Comparison of ENCODE assay signal across 9 mouse cellular contexts in the genomic region with DNA sequence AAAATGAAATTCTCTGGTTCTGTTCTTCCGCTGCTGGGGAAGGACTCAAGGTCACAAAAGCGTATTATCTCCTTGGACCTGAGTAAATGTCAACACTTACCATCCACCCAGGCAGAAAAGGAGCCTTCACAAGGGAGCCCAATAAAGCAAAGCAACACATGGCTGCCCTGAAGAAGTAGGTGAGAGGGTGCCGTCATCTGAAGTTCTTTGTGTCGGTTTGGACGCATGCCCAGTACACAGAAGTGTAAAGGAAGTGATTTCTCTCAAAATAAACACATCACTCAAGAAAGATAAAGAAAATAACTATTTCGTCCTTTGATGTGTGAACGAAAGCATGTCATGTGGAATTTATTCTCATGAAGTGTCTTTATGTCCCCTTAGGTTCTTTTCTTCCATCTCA.
DNase-seq lines count a peak whose midpoint lies in the region; ATAC-seq and TF ChIP-seq lines count a peak whose summit lies in the region.
"Had no signal": no experiment of that assay in that cellular context is flagged by ENCODE, and none has a peak within 500 bp of the region (broad histone marks: within the 10 kb centered on the region; RNA-seq: fewer than 3 reads in every experiment).

No protein-coding gene starts in this region.

- no peak for TF ChIP-seq POLR2A in brain, embryonic 14.5 days (IDR thresholded peaks at IDR 0.05; ENCODE audit: borderline replicate concordance, extremely low read depth, insufficient read depth, insufficient read length, poor library complexity, severe bottlenecking)

- DNase-seq in left cerebral cortex, postnatal 14 days (ENCODE audit: low spot score in 2 of 2), result peak; percentile 3 to 20
- no peak for DNase-seq in left cerebral cortex, adult 8-10 months (ENCODE audit: low spot score in 2 of 2)
- peak; percentile 48 for DNase-seq in adipocyte (ENCODE audit: low spot score)
- peak; percentile 81 for DNase-seq in brain, embryonic 14.5 days (ENCODE audit: low read depth)
- peak; percentile 73 for DNase-seq in large intestine, adult 2 months (ENCODE audit: low read depth, low spot score)
- DNase-seq in urinary bladder, postnatal 4 days (ENCODE audit: low spot score in 2 of 2), result no peak
- no peak for DNase-seq in gastrocnemius, postnatal 25 days
- DNase-seq: layer of hippocampus, postnatal 36 days had no signal

- TF ChIP-seq CTCF in brain, embryonic 14.5 days (IDR thresholded peaks at IDR 0.05; ENCODE audit: borderline replicate concordance, extremely low read depth, insufficient read depth, insufficient read length), result no peak

- WGBS in large intestine, adult 2 months, result 27% methylated on average over 7 of the region's 7 CpGs

- intact Hi-C loops in left cerebral cortex, postnatal 14 days (cut with DNase I), result no loop called here

- no peak for ATAC-seq in frontal cortex, adult (ENCODE audit: low TSS enrichment)

Comparison
In these comparisons a context has a peak if more than half of its experiments do, and no peak if none do; other contexts are left out.
1. DNase-seq: peak in left cerebral cortex, postnatal 14 days (2 of 2), adipocyte (single experiment), brain, embryonic 14.5 days (single experiment) and large intestine, adult 2 months (single experiment); none in left cerebral cortex, adult 8-10 months (0 of 2), urinary bladder, postnatal 4 days (0 of 2) and gastrocnemius, postnatal 25 days (single experiment).